Mouse (Mus musculus) intestine, postnatal 0 days (tissue): ENCODE results near the gene Cyb5d1. TPM values are rescaled to one million over a fixed set of nuclear protein-coding genes. Genes with fewer than 3 reads are reported as not detected.
"Not testable (repeated sequence)": the region's sequence is repeated elsewhere in the genome, so short reads cannot be mapped to it uniquely, and the experiment has no call there.

Source experiments
- ATAC-seq: fragments of 200-750 bp; cut with Nextera tagmentation; 2 replicates; pipeline ENCODE4 v1.8.0; 2017; ENCODE audit warnings: mild to moderate bottlenecking, moderate TSS enrichment, moderate library complexity
- H3K27ac ChIP-seq: fragments of 300-500 bp; sonication (generic); 2 replicates; pipeline ENCODE4 v1.5.1; 2014; ENCODE audit warnings: mild to moderate bottlenecking, low read depth, low read length, moderate library complexity
- H3K27me3 ChIP-seq: fragments of 300-500 bp; sonication (generic); replicated peaks from 2 replicates; pipeline ENCODE4 v1.6.1; 2014; ENCODE audit warnings: low read length, mixed read lengths; ENCODE audit not compliant: control insufficient read depth, insufficient read depth
- H3K36me3 ChIP-seq: fragments of 300-500 bp; sonication (generic); 2 replicates; pipeline ENCODE4 v1.6.1; 2014; ENCODE audit warnings: mild to moderate bottlenecking, moderate library complexity; ENCODE audit not compliant: control insufficient read depth, insufficient read depth
- H3K4me1 ChIP-seq: fragments of 300-500 bp; sonication (generic); replicated peaks from 2 replicates; pipeline ENCODE4 v1.6.1; 2014; ENCODE audit warnings: antibody characterized with exemption, low read length, mixed read lengths; ENCODE audit not compliant: control insufficient read depth, insufficient read depth
- H3K4me2 ChIP-seq: fragments of 300-500 bp; sonication (generic); replicated peaks from 2 replicates; pipeline ENCODE4 v1.6.1; 2014; ENCODE audit warnings: low read depth, mild to moderate bottlenecking, moderate library complexity
- H3K4me3 ChIP-seq: fragments of 300-500 bp; sonication (generic); 2 replicates; pipeline ENCODE4 v1.5.1; 2014; ENCODE audit warnings: low read depth, low read length
- H3K9ac ChIP-seq: fragments of 300-500 bp; sonication (generic); 2 replicates; pipeline ENCODE4 v1.6.1; 2014; ENCODE audit warnings: mild to moderate bottlenecking, low read depth, low read length
- H3K9me3 ChIP-seq: fragments of 300-500 bp; sonication (generic); 2 replicates; pipeline ENCODE4 v1.6.1; 2016; ENCODE audit warnings: mixed run types; ENCODE audit not compliant: control insufficient read depth
- CTCF ChIP-seq: sonication (generic); IDR thresholded peaks from 2 replicates; pipeline ENCODE4 v1.5.1; 2016; ENCODE audit warnings: low read depth, mild to moderate bottlenecking, control low read depth, antibody characterized with exemption, moderate library complexity
- WGBS: fragments of 180-500 bp; shearing (Covaris S2); extraction: QIAGEN DNeasy Blood & Tissue Kit; methylation state at CpG from one replicate; pipeline ENCODE4 v1.1.7; 2014; 5-methylcytosine and 5-hydroxymethylcytosine counted together
- polyA plus RNA-seq: library from polyadenylated mRNA; unstranded; fragments of >200 nt; fragmentation: Nextera tagmentation; extraction: Ambion mirVana; gene quantifications from 2 replicates; pipeline ENCODE4 v1.2.1, GENCODE M21; 2015

The Cyb5d1 gene
- polyA plus RNA-seq, 1 experiment from 2014 or later, result 8.9 TPM

DNA sequence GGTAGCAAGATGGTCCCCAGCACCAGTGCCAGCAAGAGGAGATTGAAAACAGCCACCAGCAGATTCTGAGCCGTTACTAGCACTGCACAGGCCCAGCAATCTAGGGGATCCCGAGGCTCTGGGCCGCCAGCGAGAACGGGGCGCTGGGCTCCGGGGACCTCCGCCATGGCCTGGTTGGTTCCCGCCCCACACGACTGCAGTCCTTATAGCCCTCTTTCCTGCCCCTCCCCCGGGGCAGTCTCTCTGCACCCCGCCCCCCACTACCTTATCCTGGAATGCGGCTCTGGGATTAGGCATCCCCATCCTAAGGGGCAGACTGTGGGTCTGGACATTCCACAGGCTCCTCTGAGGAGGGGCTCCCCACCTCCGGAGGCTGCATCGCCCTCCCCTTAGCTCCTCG lies 2.6 kb upstream of the Cyb5d1 start, which contains the start of gene Tmem88:
Gene Tmem88, minus strand, starts transcription at position 176 of the 400 bp plus-strand sequence.
- H3K4me3 ChIP-seq, result peak within 1 kb of the TSS; percentile 26
- peak within 1 kb of the TSS; percentile 76 for H3K4me2 ChIP-seq
- H3K27me3 ChIP-seq, result no peaks in the 10 kb centered on the region
- peaks cover 32% of the 10 kb centered on the region for H3K36me3 ChIP-seq
- H3K9ac ChIP-seq, result peak within 1 kb of the TSS; percentile 42; the same call in 1 of the 2 replicates
- no peak for TF ChIP-seq CTCF
- 24% methylated on average over 16 of the region's 16 CpGs for WGBS
- H3K9me3 ChIP-seq, result no peaks in the 10 kb centered on the region
- peak within 1 kb of the TSS; percentile 64 for H3K27ac ChIP-seq
- no peak for ATAC-seq
- 0 out of 2 replicates have a peak, but pooled peaks cover 5% of the 10 kb centered on the region for H3K4me1 ChIP-seq

GRCm38 (mm10) chr11:69397581-69398057 lies 2.2 kb upstream of the Cyb5d1 start:
- no peak for ATAC-seq
- 35% methylated on average over 24 of the region's 24 CpGs for WGBS
- H3K9me3 ChIP-seq, result no peaks in the 10 kb centered on the region
- H3K36me3 ChIP-seq, result peaks cover 32% of the 10 kb centered on the region
- peak overlapping the region; percentile 76 for H3K4me2 ChIP-seq
- H3K4me1 ChIP-seq, result 0 out of 2 replicates have a peak, but pooled peaks cover 5% of the 10 kb centered on the region
- TF ChIP-seq CTCF, result peak; percentile 34
- H3K4me3 ChIP-seq, result peak overlapping the region; percentile 26
- H3K27me3 ChIP-seq, result no peaks in the 10 kb centered on the region
- peak overlapping the region; percentile 64 for H3K27ac ChIP-seq
- H3K9ac ChIP-seq, result peak overlapping the region; percentile 42; the same call in 1 of the 2 replicates

DNA sequence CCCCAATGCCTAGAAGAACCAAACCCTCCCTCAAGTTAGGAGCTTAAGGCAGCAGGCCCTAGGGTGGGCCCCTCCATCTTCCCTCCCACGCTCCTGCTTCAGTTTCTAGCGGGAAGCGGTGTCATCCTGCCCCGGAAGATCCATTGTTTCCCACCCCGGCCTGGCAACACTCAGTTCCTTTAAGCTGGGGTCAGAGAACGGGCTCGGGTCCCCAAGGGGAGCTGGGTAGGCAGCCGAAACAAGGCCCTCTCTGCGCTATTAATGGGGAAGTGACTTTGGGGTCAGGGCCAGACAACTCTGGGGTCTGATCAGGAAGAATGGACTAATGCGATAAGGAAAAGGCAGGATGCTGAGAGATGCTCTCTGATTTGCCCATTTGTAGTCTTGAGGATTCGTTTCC lies 1.3 kb upstream of the Cyb5d1 start:
- ATAC-seq, result no peak
- Histone ChIP-seq H3K4me1 (0 out of 2 replicates have a peak, but pooled peaks cover 5% of the 10 kb centered on the region), H3K27ac (peak overlapping the region; percentile 91), H3K9ac (peak overlapping the region; percentile 75; the same call in 1 of the 2 replicates), H3K4me2 (peak overlapping the region; percentile 76), H3K4me3 (peak overlapping the region; percentile 58), H3K27me3 (no peaks in the 10 kb centered on the region), H3K9me3 (no peaks in the 10 kb centered on the region), H3K36me3 (peaks cover 25% of the 10 kb centered on the region)
- 45% methylated on average over 11 of the region's 11 CpGs for WGBS
- TF ChIP-seq CTCF, result no peak

GRCm38 (mm10) chr11:69395634-69396373 lies 373 bp upstream of the Cyb5d1 start:
- no peaks in the 10 kb centered on the region for H3K27me3 ChIP-seq
- H3K4me3 ChIP-seq, result peak overlapping the region; percentile 58
- peak overlapping the region; percentile 76 for H3K4me2 ChIP-seq
- H3K36me3 ChIP-seq, result peaks cover 16% of the 10 kb centered on the region
- peak; percentile 91 for ATAC-seq
- peak overlapping the region; percentile 75 for H3K9ac ChIP-seq
- no peak for TF ChIP-seq CTCF
- H3K9me3 ChIP-seq, result no peaks in the 10 kb centered on the region
- H3K27ac ChIP-seq, result peak overlapping the region; percentile 91
- under 1% methylated on average over 48 of the region's 48 CpGs for WGBS
- 0 out of 2 replicates have a peak, but pooled peaks cover 5% of the 10 kb centered on the region for H3K4me1 ChIP-seq

DNA sequence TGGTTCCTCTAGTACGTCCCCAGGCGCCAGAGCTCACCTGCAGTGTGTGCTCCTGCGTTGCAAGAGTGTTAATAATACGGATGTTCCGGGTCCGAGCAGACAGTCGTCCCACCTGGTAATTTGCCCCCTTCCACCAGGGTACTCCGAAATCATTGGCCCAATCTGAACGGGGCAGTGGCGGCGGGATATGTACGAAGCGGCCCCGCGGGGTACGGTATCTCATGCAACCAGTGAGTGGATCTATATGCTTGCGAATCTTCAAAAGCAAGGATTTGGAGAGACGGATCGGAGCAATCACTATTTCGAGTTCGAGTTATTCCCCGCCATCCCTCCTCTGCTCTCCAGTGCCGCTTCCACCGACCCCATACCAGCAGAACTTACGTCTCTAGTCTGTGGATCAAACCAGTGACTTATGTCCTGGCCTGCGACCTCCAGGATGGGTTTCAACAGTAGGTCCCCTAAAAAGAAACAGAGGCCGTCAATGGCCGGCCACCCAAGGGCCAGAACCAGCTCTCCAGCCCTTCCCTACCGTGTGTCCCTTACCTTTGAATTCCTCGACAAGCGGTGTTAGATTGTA lies 752 bp downstream of the Cyb5d1 start:
- H3K4me2 ChIP-seq, result peak overlapping the region; percentile 76
- H3K4me3 ChIP-seq, result peak overlapping the region; percentile 58

DNA sequence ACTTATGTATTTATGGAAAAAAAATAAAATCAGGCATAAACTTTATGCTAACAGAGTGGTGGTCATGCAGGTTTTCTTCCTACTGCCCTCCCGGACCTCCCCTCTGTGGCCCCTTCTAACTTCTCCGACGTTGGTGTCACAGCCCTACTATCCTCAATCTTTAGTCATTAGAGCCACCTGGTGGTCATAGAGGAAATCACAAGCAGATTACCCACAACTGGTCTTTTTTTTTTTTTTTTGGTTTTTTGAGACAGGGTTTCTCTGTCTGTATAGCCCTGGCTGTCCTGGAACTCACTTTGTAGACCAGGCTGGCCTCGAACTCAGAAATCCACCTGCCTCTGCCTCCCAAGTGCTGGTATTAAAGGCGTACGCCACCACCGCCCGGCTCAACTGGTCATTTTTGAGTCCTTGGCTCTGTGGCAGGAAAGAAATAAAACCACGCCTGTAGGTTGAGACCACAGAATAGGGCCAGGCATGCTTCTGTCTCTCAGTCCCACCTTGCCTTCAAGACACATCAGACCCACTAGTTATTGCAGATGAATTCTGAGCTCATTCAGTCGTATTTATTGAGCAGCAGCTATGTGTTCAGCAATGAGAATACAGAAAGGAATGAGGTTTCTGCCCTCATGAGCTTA lies 4.9 kb downstream of the Cyb5d1 start:
- Histone ChIP-seq H3K27me3 (no peaks in the 10 kb centered on the region), H3K4me1 (no peaks in the 10 kb centered on the region), H3K36me3 (no peaks in the 10 kb centered on the region), H3K9me3 (no peaks in the 10 kb centered on the region), H3K4me3 (no peak overlapping the region), H3K9ac (no peak overlapping the region), H3K4me2 (0 out of 2 replicates have a peak overlapping the region, but pooled peaks have one; percentile 25), H3K27ac (no peak overlapping the region)
- 0 out of 2 replicates have a peak, but pooled peaks have one; percentile 9 for ATAC-seq
- 51% methylated on average over 10 of the region's 10 CpGs for WGBS
- peak; percentile 78 for TF ChIP-seq CTCF

More for the DNA sequence above, 752 bp downstream of the Cyb5d1 start:
- not testable (repeated sequence) for H3K36me3 ChIP-seq, H3K9me3 ChIP-seq, H3K27me3 ChIP-seq, H3K4me1 ChIP-seq
- Histone ChIP-seq H3K27ac (peak overlapping the region; percentile 91), H3K9ac (peak overlapping the region; percentile 75)
- ATAC-seq, result peak; percentile 9; the same call in 1 of the 2 replicates
- 1% methylated on average over 31 of the region's 31 CpGs for WGBS
